Mouse (Mus musculus) G1E-ER4 (cell line): ENCODE results near the gene 8030411F24Rik. TPM values are rescaled to one million over a fixed set of nuclear protein-coding genes. Genes with fewer than 3 reads are reported as not detected.
"Not testable (repeated sequence)": the region's sequence is repeated elsewhere in the genome, so short reads cannot be mapped to it uniquely, and the experiment has no call there.

Experiments used
- GATA1 ChIP-seq: IDR thresholded peaks from one replicate; pipeline ENCODE4 v1.8.0; 2012; ENCODE audit warnings: low read length, inconsistent platforms
- polyA plus RNA-seq: library from polyadenylated mRNA; stranded (reverse); fragments of >175 nt; gene quantifications from 2 replicates; pipeline ENCODE4 v1.2.3, GENCODE M21; 2012

Gene 8030411F24Rik
- polyA plus RNA-seq = not detected in 2 replicates

- no peak for TF ChIP-seq GATA1
Measured at GRCm38 (mm10) chr2:148781709-148782108, at the start of gene 8030411F24Rik. Gene 8030411F24Rik (plus strand): TSS chr2:148782009.

GRCm38 (mm10) chr2:148732327-148733000 lies 49.3 kb upstream of the 8030411F24Rik start, which contains the start of gene Napb:
Gene Napb (minus strand): TSS chr2:148732467.
- TF ChIP-seq GATA1 = no peak

- TF ChIP-seq GATA1 = no peak
Measured at GRCm38 (mm10) chr2:148743001-148743400, 38.8 kb upstream of the 8030411F24Rik start.

GRCm38 (mm10) chr2:148743846-148744407 lies 37.9 kb upstream of the 8030411F24Rik start:
- no peak for TF ChIP-seq GATA1

- TF ChIP-seq GATA1 = no peak
Measured at GRCm38 (mm10) chr2:148750058-148750457, 31.8 kb upstream of the 8030411F24Rik start, which contains the start of gene Cstl1. Gene Cstl1 (plus strand): TSS chr2:148750358.

- no peak for TF ChIP-seq GATA1
Measured at GRCm38 (mm10) chr2:148751893-148752813, 29.7 kb upstream of the 8030411F24Rik start.

GRCm38 (mm10) chr2:148754310-148754846 lies 27.4 kb upstream of the 8030411F24Rik start:
- TF ChIP-seq GATA1 = no peak

GRCm38 (mm10) chr2:148763648-148764388 lies 18.0 kb upstream of the 8030411F24Rik start:
- TF ChIP-seq GATA1 = no peak

GRCm38 (mm10) chr2:148771397-148771796 lies 10.4 kb upstream of the 8030411F24Rik start, which contains the start of gene Cst11:
Gene Cst11 (minus strand): TSS chr2:148771497.
- not testable (repeated sequence) for TF ChIP-seq GATA1

- TF ChIP-seq GATA1 = no peak
Measured at GRCm38 (mm10) chr2:148789142-148789541, 7.3 kb downstream of the 8030411F24Rik start, which contains the start of gene Cst12. Gene Cst12 (plus strand): TSS chr2:148789361.

- no peak for TF ChIP-seq GATA1
Measured at GRCm38 (mm10) chr2:148798485-148798884, 16.7 kb downstream of the 8030411F24Rik start, which contains the start of gene Cst8. Gene Cst8 (plus strand): TSS chr2:148798785.

- TF ChIP-seq GATA1 = no peak
Measured at GRCm38 (mm10) chr2:148801491-148801921, 19.7 kb downstream of the 8030411F24Rik start.

- TF ChIP-seq GATA1 = no peak
Measured at GRCm38 (mm10) chr2:148806696-148807095, 24.9 kb downstream of the 8030411F24Rik start.

GRCm38 (mm10) chr2:148819909-148820308 lies 38.1 kb downstream of the 8030411F24Rik start, which contains the start of gene Cst13:
Gene Cst13 (plus strand): TSS chr2:148820081.
- TF ChIP-seq GATA1 = no peak
